Mouse (Mus musculus): ENCODE data around the gene Itgb2. TPM values are rescaled to one million over a fixed set of nuclear protein-coding genes. Genes with fewer than 3 reads are reported as not detected.

Gene Itgb2
- polyA plus RNA-seq, 1 experiment, result not detected

- no peaks in the 10 kb centered on the region for H3K4me1 ChIP-seq (ENCODE audit: control insufficient read depth, insufficient read depth, low read length)
- H3K4me3 ChIP-seq (ENCODE audit: insufficient read depth, low read depth, low read length), result no peak overlapping the region
- 88% methylated on average over 11 of the region's 11 CpGs for WGBS
- TF ChIP-seq CTCF (IDR thresholded peaks at IDR 0.05; ENCODE audit: insufficient read depth, low read depth, low read length) (no peak), POLR2A (IDR thresholded peaks at IDR 0.05; ENCODE audit: insufficient read depth, low read depth, low read length) (no peak)
- H3K27ac ChIP-seq (ENCODE audit: insufficient read depth, low read depth, low read length), result no peak overlapping the region
Observed at GRCm38 (mm10) chr10:77537215-77538209, 7.5 kb downstream of the Itgb2 start.

- H3K4me1 ChIP-seq (ENCODE audit: control insufficient read depth, insufficient read depth, low read length), result no peaks in the 10 kb centered on the region
- WGBS, result 80% methylated on average over 7 of the region's 7 CpGs
- no peak overlapping the region for H3K27ac ChIP-seq (ENCODE audit: insufficient read depth, low read depth, low read length)
- no peak overlapping the region for H3K4me3 ChIP-seq (ENCODE audit: insufficient read depth, low read depth, low read length)
- TF ChIP-seq POLR2A (IDR thresholded peaks at IDR 0.05; ENCODE audit: insufficient read depth, low read depth, low read length), result no peak
- TF ChIP-seq CTCF (IDR thresholded peaks at IDR 0.05; ENCODE audit: insufficient read depth, low read depth, low read length), result no peak
Observed at GRCm38 (mm10) chr10:77539320-77539945, 9.4 kb downstream of the Itgb2 start.

GRCm38 (mm10) chr10:77540576-77541102 lies 10.6 kb downstream of the Itgb2 start:
- TF ChIP-seq CTCF (IDR thresholded peaks at IDR 0.05; ENCODE audit: insufficient read depth, low read depth, low read length), result no peak
- TF ChIP-seq POLR2A (IDR thresholded peaks at IDR 0.05; ENCODE audit: insufficient read depth, low read depth, low read length), result no peak
- Histone ChIP-seq H3K4me3 (ENCODE audit: insufficient read depth, low read depth, low read length) (no peak overlapping the region), H3K27ac (ENCODE audit: insufficient read depth, low read depth, low read length) (no peak overlapping the region), H3K4me1 (ENCODE audit: control insufficient read depth, insufficient read depth, low read length) (no peaks in the 10 kb centered on the region)
- WGBS, result 94% methylated on average over 4 of the region's 4 CpGs

GRCm38 (mm10) chr10:77541864-77542666 lies 12.0 kb downstream of the Itgb2 start:
- Histone ChIP-seq H3K27ac (ENCODE audit: insufficient read depth, low read depth, low read length) (no peak overlapping the region), H3K4me1 (ENCODE audit: control insufficient read depth, insufficient read depth, low read length) (no peaks in the 10 kb centered on the region), H3K4me3 (ENCODE audit: insufficient read depth, low read depth, low read length) (no peak overlapping the region)
- TF ChIP-seq POLR2A (IDR thresholded peaks at IDR 0.05; ENCODE audit: insufficient read depth, low read depth, low read length) (no peak), CTCF (IDR thresholded peaks at IDR 0.05; ENCODE audit: insufficient read depth, low read depth, low read length) (no peak)
- 84% methylated on average over 10 of the region's 10 CpGs for WGBS

- no peaks in the 10 kb centered on the region for H3K4me1 ChIP-seq (ENCODE audit: control insufficient read depth, insufficient read depth, low read length)
- no peak for TF ChIP-seq CTCF (IDR thresholded peaks at IDR 0.05; ENCODE audit: insufficient read depth, low read depth, low read length)
- TF ChIP-seq POLR2A (IDR thresholded peaks at IDR 0.05; ENCODE audit: insufficient read depth, low read depth, low read length), result no peak
- 55% methylated on average over 7 of the region's 7 CpGs for WGBS
- no peak overlapping the region for H3K4me3 ChIP-seq (ENCODE audit: insufficient read depth, low read depth, low read length)
- no peak overlapping the region for H3K27ac ChIP-seq (ENCODE audit: insufficient read depth, low read depth, low read length)
Observed at GRCm38 (mm10) chr10:77543226-77543625, 13.2 kb downstream of the Itgb2 start.

- H3K4me3 ChIP-seq (ENCODE audit: insufficient read depth, low read depth, low read length), result no peak overlapping the region
- no peaks in the 10 kb centered on the region for H3K4me1 ChIP-seq (ENCODE audit: control insufficient read depth, insufficient read depth, low read length)
- no peak for TF ChIP-seq CTCF (IDR thresholded peaks at IDR 0.05; ENCODE audit: insufficient read depth, low read depth, low read length)
- TF ChIP-seq POLR2A (IDR thresholded peaks at IDR 0.05; ENCODE audit: insufficient read depth, low read depth, low read length), result no peak
- WGBS, result 66% methylated on average over 5 of the region's 5 CpGs
- no peak overlapping the region for H3K27ac ChIP-seq (ENCODE audit: insufficient read depth, low read depth, low read length)
Observed at GRCm38 (mm10) chr10:77544916-77545315, 14.9 kb downstream of the Itgb2 start.

GRCm38 (mm10) chr10:77548576-77548975 lies 18.5 kb downstream of the Itgb2 start:
- TF ChIP-seq CTCF (IDR thresholded peaks at IDR 0.05; ENCODE audit: insufficient read depth, low read depth, low read length) (no peak), POLR2A (IDR thresholded peaks at IDR 0.05; ENCODE audit: insufficient read depth, low read depth, low read length) (no peak)
- Histone ChIP-seq H3K27ac (ENCODE audit: insufficient read depth, low read depth, low read length) (no peak overlapping the region), H3K4me3 (ENCODE audit: insufficient read depth, low read depth, low read length) (no peak overlapping the region), H3K4me1 (ENCODE audit: control insufficient read depth, insufficient read depth, low read length) (no peaks in the 10 kb centered on the region)
- WGBS, result 85% methylated on average over 10 of the region's 10 CpGs

GRCm38 (mm10) chr10:77550874-77551273 lies 20.8 kb downstream of the Itgb2 start:
- WGBS, result 71% methylated on average over 11 of the region's 11 CpGs
- TF ChIP-seq POLR2A (IDR thresholded peaks at IDR 0.05; ENCODE audit: insufficient read depth, low read depth, low read length), result no peak
- TF ChIP-seq CTCF (IDR thresholded peaks at IDR 0.05; ENCODE audit: insufficient read depth, low read depth, low read length), result no peak
- H3K4me3 ChIP-seq (ENCODE audit: insufficient read depth, low read depth, low read length), result no peak overlapping the region
- H3K27ac ChIP-seq (ENCODE audit: insufficient read depth, low read depth, low read length), result no peak overlapping the region
- H3K4me1 ChIP-seq (ENCODE audit: control insufficient read depth, insufficient read depth, low read length), result no peaks in the 10 kb centered on the region

All from olfactory bulb, adult 2 months (tissue).